Mouse (Mus musculus): ENCODE measurements at regions not wholly inside any gene's neighbourhood (a gene's known extent, or its start where the extent isn't known, plus 50 kb on each side); places are given as distances from the start of the nearest gene placed in this dataset.

GRCm38 (mm10) chr10:68373875-68374274 lies 95.3 kb upstream of the Arid5b start:
- TF ChIP-seq GATA2 (IDR thresholded peaks at IDR 0.05; ENCODE audit: borderline replicate concordance, low read depth, low read length) = no peak
- no peak for TF ChIP-seq CTCF (IDR thresholded peaks at IDR 0.05; ENCODE audit: low read depth, low read length)
